Mouse (Mus musculus) urinary bladder, postnatal 36 days (tissue): Measurements from ENCODE around the gene Nup54.
A peak's percentile ranks its signal among the peaks of the same experiment; 100 is the strongest.

ENCODE experiments used
- DNase-seq, 2 experiments: peaks; one replicate each; pipeline ENCODE4 v3.0.0; 2022; ENCODE audit warnings: low spot score in 2 of 2, mixed read lengths in 1 of 2

Nup54 gene

DNA sequence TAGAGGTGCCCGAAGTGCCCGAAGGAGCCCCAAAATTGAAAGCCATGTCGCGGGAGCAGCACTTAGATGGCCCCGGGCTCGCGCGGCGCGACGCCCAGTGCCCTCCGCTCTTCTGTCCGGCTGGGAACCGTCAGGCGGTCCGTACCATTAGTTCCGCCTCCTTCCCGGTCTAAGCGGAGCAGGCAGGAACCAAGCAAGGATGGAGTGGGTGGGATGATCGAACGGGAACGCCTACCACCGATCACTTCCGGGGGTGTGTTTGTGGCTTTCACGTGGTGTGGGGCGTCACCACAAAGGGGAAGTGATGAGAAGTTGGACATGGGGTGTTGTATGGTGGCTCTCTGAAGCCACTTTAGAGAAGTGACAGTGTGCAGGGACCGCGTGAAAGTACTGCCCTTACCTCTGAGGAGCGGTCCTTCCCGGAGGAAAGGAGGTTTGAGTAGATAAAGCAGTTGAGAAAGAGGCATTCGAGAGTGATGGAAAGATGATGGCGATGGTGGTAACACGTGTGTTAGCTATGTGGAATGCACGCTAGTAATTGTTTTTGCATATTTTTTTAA is at the start of gene Nup54:
Gene Nup54, minus strand, starts transcription at position 195 of the 560 bp plus-strand sequence.
- peak; percentile 96 to 97 for DNase-seq

DNA sequence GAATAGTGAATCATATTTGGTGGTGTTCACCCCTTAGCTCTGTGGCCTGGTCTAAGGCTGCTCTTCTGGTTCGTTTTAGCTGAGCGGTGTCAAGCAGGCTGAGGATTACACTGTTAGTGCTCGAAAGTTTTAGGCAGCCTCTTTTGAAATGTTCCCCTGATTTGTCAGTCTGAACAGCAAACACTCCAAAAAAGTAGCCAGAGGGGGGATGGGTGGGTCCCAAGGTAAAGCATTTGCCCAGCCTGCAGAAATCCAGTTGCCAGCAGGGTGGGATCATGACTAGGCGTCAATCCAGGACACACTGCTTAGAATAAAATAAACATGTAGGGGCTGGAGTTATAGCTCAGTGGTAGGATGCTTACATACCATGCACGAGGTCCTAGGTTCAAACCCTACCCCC is 37.8 kb upstream of the Nup54 start:
- DNase-seq: no peak

DNA sequence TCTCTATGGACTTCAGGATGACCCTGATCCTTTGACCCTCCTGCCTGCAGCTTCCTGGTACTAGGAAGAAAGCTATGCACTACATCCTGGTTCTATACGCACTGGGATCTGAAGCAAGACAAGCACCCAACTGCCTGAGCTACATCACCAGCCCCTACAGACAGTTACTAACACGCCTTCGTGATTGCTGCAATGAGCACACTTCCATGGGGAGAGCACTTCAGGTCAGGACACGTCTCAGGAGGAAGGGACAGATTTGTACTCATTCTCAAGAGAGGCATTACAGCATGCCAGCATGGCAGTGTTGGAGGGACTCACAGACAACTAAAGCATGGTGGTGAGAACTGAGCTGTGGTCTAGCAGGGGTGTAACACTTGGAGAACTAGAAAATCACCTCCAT is 36.5 kb upstream of the Nup54 start:
- peak in 1 of 2 experiments; percentile 46 for DNase-seq

DNA sequence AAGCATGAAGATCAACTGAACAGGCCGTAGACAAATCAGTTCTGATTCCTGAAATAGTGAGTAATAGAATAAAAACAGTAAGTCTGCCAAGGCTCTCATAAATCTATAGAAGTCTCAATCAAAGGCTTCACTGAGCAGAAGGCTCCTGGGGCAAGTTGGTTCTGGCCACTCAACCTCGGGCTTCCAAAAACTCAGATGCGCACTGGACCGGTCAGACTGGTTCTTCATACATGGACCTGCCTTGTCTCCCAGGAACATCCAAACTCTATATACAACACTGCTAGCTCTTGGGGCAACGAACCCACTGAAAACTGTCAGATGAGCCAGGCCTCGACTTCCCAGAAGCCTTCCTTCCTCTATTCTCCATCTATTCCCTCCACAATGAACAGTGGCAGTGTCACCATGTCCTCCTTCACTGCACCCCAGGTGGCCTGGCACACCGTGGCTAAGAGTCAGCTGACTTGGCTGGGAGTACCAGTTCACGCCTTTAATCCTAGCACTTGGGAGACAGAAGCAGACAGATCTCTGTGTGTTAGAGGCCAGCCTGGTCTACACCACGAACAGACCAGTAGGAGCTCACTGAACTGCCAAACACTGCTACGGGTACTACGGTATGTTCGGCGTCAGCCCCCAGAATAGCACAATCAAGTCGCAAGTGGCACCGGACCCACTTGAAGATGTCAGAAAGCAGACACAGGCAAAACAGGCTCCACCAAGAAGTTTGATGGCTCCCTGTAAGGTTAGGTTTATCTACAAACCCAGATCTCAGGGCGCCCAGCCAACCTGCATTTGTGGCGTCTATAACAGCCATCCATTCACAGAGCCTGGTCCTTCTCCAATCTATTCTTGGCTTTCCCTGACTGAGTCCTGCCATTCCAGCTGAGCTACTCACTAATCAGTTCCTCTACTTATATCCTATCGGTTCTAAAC is 34.4 kb upstream of the Nup54 start:
- peak; percentile 57 to 62 for DNase-seq

DNA sequence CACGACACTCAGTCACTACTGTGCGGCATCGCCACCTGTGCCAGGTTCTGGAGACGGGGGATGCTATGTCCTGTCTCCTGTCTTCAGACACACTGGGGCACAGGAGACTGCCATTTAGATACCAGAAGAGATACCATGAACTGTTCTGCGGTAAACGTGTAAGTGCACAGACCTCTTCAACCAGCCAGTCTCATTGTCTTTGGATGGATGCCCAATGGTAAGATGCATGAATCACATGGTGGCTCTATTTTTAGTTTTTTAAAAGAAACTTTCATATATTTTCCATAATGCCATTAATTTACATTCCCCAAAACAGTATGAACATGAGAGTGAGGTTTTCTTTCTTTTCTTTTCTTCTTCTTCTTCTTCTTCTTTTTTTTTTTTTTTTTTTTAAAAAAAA is 33.2 kb upstream of the Nup54 start:
- DNase-seq: no peak

DNA sequence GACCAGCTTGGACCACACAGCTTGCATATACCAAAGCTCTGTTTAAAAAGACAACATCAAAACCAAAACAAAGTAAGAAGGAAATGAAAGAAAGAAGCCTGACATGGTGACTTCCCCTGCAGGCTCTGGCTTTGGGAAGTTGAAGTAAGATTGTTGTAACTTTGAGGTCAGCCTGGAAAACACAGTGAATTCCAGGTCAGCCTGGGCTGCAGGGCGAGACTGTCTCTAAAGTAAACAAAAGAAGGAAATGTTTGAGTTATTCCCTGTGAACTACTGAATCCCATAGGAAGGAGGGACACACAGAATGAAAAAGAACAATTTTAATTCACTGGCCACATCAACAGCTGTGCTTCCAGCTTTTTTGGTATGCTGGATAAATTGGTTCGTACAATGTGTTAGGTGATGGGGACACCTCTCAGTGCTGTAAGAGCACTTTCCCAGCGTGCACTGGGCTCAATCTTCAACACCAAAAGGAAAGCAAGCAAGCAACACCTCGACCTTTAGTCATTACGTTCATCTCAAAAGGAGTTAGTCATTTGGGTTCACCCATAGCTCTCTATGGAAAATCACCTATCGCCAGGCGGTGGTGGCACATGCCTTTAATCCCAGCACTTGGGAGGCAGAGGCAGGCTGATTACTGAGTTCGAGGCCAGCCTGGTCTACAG is 32.2 kb upstream of the Nup54 start:
- no peak for DNase-seq

DNA sequence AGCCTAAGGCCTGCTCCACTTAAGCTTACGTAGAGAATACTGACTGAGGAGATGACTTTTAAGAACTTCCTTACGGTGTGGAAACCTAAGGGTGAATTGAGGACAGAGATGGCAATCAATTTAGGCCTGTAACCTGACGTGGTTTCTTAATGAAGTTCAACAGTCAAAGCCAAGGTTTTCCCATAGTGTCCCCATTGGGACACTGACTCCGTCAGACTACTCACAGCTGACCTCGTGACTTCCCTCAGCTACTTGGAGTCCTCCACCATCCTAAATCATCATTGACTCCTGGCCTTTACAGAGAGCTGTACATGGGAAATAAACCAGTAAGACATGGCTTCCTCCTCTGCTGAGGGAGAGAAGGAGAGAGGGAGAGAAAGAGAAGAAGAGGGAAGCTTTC is 30.5 kb upstream of the Nup54 start:
- DNase-seq: no peak

DNA sequence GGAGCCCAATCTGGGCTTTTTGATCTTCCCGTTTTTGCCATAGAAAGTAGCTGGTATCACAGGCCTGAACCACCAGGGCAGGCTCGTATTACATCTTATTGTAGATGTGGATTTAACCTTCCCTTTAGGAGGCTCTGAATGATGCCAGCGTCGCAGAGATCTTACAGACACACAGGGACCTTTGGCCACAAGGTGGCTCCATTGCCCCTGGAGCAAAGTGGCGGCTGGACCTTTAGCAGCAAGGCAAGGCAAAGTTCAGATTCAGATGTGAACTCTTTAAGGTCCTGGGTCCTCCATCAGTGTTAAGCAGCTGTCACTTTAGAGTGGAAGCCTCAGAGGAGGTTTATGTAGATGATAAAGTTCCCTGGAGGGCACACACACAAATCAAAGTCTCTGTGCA is 26.3 kb upstream of the Nup54 start:
- peak; percentile 65 to 66 for DNase-seq

DNA sequence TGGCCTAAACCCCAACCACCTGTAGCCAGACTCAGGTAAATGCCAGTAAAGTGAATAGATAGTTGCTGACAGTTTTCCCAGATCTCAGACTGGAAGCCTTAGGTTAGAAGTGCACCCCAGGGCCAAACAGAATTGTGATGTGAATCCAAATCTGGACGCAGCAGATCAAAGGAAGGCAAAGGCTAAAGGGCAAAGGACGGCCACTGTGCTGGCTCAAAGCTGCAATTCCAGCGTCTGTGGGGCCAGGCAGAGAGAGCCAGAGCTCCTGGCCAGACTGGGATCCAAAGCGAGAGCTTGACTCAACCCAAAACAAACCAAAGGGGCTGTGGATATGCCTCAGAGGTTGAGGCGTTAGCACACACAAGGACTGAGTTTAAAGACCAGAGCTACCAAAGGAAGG is 23.7 kb upstream of the Nup54 start:
- no peak for DNase-seq

DNA sequence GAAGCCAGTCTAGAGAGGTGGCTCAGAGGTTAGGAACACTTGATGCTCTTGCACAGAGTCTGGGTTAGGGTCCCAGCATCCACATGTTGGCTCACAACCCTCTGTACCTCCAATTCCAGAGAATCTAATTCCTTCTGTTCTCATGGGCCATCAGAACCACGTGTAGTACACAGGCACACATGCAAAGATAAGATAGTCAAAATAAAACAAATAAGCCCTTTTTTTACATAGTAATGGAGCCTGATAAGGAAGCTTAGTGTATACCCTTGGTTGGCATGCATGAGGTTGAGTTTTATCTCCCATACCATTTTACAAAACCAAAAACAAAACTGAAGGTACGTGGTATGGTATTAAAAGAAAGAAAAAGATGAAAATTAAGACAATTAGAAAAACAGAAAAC is 22.4 kb upstream of the Nup54 start:
- no peak for DNase-seq

DNA sequence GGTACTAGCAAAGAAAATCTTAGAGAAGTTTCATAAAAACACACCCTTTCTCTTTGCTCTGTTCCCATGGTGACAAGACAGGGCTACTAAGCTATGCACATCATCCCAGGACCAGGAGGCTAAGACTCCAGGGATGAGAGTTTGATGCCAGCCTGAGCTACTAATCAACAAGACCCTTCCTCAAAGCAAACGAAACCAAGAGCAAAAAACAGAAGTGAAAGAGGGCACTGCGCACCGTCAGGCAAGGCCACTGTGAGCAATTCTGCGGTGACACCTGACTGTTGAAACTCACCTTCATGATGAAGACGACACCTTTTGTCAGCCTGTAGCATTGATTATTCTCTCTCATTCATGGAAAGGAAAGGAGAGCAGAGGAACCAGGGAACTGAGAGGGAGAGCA is 17.9 kb upstream of the Nup54 start:
- DNase-seq: no peak

DNA sequence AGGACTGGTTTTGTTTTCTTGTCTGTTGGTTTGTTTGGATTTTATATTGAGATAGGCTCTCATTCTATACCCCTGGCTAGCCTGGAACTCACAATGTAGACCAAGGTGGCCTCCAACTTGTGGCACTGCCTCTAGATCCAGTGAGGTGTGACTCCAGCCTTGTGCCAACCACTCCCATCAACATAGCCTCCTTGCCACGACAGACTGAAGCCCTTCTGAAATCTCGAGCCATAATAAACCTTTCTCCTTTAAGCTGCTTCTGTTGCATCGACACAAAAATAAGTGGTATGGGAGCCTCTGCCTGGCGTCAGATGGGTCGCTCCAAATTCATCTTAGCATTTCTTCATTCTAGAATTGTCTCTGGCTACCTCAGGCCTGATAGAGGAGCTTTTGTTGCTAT is 11.7 kb upstream of the Nup54 start:
- DNase-seq: no peak

DNA sequence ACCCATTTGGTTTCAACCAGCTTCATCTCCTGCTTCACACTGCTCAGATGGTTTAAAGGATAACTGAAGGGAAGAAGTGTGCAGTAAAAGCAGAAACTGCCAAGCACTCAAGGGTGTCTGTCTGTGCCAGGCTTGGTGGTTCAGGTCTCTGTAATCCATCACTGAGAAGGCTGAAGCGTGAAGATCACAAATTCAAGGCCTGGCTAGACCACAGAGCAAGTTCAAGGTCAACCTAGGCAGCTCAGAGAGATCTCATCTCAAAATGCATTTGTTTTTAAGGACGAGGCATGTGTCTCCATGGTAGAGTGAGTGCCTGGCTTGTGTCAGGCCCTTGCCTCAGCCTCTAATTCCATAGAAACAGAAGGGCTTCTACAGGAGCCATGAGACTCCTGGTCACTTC is 10.0 kb upstream of the Nup54 start:
- DNase-seq: no peak

DNA sequence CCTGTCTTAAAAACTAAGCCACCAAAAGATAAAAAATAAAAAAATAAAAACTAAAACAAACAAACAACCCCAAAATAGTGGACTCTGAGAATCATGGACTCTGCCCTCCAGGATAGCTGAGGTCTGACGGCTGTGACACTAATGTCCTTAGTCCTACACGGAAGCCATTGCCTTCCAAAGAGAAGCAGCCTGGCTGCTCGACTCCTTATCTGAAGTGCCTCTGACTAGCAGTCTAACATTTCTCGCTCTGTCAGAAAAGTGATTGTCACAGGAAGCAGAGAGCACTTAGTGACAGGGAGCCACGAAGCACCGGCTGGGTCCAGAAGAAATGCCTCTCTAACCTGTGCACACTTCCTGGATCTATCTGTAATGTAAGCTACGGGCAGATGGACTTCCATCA is 7.9 kb upstream of the Nup54 start:
- no peak for DNase-seq

DNA sequence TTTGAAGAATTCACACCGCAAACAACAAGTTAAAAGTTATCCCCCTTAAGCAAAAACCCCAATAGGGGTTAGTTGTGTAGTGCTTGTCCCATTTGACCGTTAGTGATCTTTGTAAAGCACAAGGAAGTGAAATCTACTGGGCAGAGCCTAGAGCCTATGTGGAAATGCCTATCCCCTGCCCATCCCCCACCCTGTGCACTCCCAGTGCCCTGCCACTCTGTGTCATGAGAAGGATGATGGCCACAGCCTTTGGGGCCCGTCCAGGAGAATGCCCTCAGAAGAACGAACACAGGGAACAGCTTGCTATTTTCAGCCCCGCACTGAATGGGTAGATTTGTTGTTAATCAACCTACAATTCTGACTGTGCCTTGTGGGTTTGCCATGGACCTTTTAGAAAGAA is 6.5 kb upstream of the Nup54 start:
- DNase-seq: peak in 1 of 2 experiments; percentile 44

DNA sequence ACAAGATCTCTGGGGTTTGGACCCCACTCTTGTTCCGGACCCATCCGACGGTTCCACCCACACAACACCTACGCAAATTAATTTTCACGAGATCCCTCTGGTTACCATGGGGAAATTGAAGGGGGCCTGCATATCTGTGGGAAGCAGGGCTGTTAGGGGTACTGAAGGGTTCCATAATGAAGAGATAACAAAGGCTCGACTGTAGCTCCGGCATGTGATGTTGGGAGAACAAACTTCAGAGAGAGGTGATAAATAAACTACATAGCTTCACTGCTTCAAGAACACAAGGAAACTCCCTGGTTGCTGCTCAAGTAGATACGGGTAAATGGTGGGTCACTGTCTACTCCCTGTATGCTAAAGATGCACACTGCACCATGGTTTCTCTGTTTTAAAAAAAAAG is 3.5 kb upstream of the Nup54 start:
- DNase-seq: no peak

DNA sequence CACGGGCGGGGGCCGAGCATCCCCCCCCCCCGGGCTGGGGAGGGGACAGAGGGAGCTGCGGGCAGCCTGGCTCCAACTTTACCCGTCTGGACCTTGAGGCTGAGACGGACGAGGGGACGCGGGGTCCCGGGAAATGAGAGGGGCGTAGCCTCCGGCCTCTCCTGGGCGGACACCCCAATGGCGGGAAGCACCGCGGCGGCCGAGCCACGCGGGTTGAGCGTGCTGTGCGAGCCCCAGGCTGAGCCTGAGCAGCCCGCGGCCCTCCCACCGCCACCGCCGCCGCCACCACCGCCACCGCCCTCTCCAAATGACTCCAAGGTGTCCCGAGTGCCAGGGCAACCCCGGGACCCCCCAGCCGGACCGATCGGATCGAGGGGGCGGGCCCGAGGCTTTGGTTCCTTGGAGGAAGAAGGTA is 441 bp downstream of the Nup54 start:
- no peak for DNase-seq

DNA sequence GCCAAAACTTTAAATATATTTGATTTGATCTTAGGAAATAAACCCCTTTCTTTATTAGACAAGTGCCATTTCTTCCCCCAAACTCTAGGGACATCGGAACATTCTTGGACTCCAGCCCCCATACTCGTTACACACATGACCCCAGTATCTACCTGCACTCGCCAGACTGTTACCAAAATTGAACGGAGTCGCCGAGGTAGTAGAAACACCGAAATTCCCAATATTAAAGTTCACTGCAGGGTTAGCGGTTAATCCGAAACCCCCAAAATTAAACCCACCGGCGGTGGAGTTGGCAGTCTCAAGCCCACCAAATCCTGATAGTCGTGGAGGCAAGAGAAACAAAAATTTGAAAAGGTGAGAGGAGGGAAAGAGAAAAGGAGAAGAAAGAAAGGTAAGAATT is 949 bp downstream of the Nup54 start:
- DNase-seq: no peak

DNA sequence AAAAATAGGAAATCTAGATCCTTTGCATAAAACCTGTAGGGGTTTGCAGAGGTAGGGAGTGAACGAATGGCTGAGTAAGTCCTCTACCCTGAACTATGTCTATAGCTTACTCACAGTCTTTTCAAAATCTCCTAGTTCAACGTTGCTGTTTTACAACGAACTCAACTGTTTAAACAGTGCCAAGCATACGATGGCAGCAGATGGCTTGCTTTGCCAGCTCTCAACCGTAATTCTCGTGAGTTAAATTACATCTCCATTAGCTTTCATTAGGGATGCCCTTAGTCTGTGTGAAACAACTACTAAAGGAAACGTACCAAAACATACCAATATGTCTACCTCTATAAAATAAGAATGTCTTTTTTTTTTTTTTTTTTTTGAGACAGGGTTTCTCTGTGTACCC is 3.4 kb downstream of the Nup54 start:
- DNase-seq: no peak

DNA sequence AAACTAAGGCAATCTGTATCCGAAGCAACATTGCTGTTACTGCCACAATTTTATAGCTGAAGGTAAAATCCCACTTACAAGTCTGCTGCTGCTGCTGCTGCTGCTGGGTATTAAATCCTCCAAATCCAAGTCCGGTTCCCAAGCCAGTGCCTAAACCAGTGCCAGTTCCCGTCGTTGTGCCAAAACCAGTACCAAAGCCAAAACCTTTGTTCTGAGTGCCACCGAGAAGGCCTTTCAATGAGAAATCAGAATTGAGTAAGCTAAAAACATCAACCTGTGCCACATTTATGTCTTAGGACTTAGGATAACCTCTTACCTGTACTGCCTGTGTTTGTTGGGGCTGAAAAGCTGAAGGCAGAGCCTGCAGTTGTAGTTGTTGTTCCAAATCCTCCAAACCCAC is 4.3 kb downstream of the Nup54 start:
- peak in 1 of 2 experiments; percentile 38 for DNase-seq

DNA sequence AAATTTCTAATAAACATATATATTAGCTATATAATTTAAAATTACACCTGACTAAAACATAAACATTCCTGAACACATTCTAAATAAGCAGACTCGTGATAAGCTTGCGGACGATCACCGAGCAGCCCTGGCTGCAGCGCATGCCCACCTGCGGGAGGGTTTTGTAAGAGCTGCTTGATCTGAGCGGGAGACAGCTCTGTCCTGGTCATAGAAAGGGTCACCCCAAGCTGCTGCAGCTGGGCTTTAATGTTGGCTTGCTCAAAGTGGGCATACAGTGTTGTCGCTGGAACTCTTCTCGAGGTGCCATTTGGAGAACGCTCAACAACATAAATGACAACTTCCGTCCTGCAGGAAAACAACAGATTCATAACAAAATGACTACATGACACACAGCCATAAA is 10.9 kb downstream of the Nup54 start:
- no peak for DNase-seq

DNA sequence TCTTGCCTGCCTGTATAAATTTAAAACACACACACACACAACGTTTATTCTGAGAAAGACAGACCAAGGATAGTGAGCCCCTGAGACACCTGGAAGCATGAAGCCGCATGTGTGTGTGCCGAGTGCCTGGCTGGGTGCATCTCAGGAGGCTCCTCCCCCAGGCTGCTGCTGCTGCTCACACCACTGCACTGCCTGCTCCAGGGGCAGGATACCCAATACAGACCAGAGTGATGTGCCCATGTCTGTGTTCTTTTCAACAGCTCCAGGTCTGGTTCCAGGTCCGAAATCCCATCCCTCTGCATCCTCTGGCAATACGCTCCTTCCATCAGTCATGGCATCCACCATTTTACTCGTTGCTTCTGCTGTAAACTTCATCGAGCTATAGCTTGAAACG is 21.0 kb downstream of the Nup54 start:
- no peak for DNase-seq
